Mouse (Mus musculus) lung, embryonic 14.5 days (tissue): ENCODE measurements at regions not wholly inside any gene's neighbourhood (a gene's known extent, or its start where the extent isn't known, plus 50 kb on each side); places are given as distances from the start of the nearest gene placed in this dataset.

Experiments used
- ATAC-seq: fragments of 200-750 bp; cut with Nextera tagmentation; 2 replicates; pipeline ENCODE4 v1.8.0; 2017; ENCODE audit warnings: mild to moderate bottlenecking, moderate TSS enrichment, moderate library complexity; ENCODE audit not compliant: insufficient read depth
- DNase-seq: peaks from one replicate; pipeline ENCODE4 v3.0.0-alpha.2; 2015
- H3K27ac ChIP-seq: fragments of 300-500 bp; sonication (generic); 2 replicates; pipeline ENCODE4 v1.5.1; 2014; ENCODE audit warnings: low read depth, mild to moderate bottlenecking, moderate library complexity
- H3K27me3 ChIP-seq: fragments of 300-500 bp; sonication (generic); 2 replicates; pipeline ENCODE4 v1.6.1; 2014; ENCODE audit warnings: low read length, control low read depth; ENCODE audit not compliant: insufficient read depth
- H3K36me3 ChIP-seq: fragments of 300-500 bp; sonication (generic); 2 replicates; pipeline ENCODE4 v1.6.1; 2014; ENCODE audit warnings: control low read depth; ENCODE audit not compliant: insufficient read depth
- H3K4me1 ChIP-seq: fragments of 300-500 bp; sonication (generic); 2 replicates; pipeline ENCODE4 v1.6.1; 2014; ENCODE audit warnings: antibody characterized with exemption, control low read depth; ENCODE audit not compliant: insufficient read depth
- H3K4me2 ChIP-seq: fragments of 300-500 bp; sonication (generic); 2 replicates; pipeline ENCODE4 v1.6.1; 2014; ENCODE audit warnings: mild to moderate bottlenecking
- H3K4me3 ChIP-seq: fragments of 300-500 bp; sonication (generic); 2 replicates; pipeline ENCODE4 v1.5.1; 2014; ENCODE audit warnings: low read depth, low read length
- H3K9ac ChIP-seq: fragments of 300-500 bp; sonication (generic); 2 replicates; pipeline ENCODE4 v1.6.1; 2014
- H3K9me3 ChIP-seq: fragments of 300-500 bp; sonication (generic); 2 replicates; pipeline ENCODE4 v1.6.1; 2016; ENCODE audit warnings: low read depth, low read length, control low read depth
- CTCF ChIP-seq: IDR thresholded peaks from 2 replicates; pipeline ENCODE4 v1.5.1; 2016; ENCODE audit warnings: antibody characterized with exemption, low read depth
- WGBS: fragments of 180-500 bp; shearing (Covaris S2); extraction: QIAGEN DNeasy Blood & Tissue Kit; methylation state at CpG from one replicate; pipeline ENCODE4 v1.1.7; 2014; 5-methylcytosine and 5-hydroxymethylcytosine counted together

DNA sequence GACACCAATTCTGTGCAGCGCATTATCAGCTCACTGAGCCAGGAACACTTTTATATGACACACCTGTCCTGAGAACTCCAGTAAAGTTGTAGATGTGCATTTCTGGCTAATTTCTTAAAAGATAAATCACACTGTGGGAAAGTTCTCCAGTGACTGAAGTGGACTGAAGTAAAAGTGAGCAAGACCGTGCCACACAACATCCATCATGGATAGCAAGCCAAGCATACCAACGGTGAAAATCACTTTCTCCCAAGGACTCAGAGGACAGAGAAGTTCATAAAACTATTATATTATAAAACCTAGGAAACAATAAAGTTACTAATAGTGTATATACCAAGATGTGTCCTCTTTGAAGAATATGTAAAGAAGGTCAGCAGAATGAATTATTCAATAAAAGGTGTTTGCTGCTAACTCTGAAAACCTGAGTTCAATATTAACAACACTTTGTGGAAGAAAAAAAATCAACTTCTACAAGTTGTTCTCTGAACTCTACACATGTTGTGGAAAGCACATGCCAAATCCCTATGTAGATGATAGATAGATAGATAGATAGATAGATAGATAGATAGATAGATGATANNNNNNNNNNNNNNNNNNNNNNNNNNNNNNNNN, 298.2 kb upstream of the Igbp1b start:
- no peak for TF ChIP-seq CTCF
- Histone ChIP-seq H3K4me2 (no peak overlapping the region), H3K27ac (no peak overlapping the region), H3K4me3 (no peak overlapping the region), H3K9ac (no peak overlapping the region), H3K4me1 (no peaks in the 10 kb centered on the region), H3K36me3 (no peaks in the 10 kb centered on the region), H3K27me3 (no peaks in the 10 kb centered on the region), H3K9me3 (no peaks in the 10 kb centered on the region)
- DNase-seq, result no peak
- no peak for ATAC-seq
- whole genome bisulfite sequencing, result 91% methylated on average over 3 of the region's 3 CpGs

DNA sequence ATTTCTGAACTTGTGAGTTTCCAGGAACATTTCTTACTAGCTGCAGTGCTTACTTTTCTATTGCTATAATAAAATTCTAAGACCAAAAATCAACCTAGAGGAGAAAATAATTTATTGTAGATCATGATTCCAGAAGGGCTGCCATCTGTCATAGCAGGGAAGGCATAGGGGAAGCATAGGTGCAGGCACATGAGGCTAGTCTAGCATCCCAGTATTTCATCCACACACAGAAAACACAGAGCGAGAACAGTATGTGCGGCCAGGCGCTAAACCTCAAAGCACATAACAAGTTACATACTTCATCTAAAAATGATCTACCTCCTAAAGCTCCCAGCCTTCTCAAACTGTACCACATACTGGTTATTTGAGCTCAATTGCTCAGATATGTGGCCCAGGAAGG, 292.5 kb upstream of the Igbp1b start:
- no peak for DNase-seq
- WGBS, result 90% methylated on average over 3 of the region's 3 CpGs
- H3K4me1 ChIP-seq, result no peaks in the 10 kb centered on the region
- no peak overlapping the region for H3K4me2 ChIP-seq
- H3K4me3 ChIP-seq, result no peak overlapping the region
- no peaks in the 10 kb centered on the region for H3K36me3 ChIP-seq
- H3K27me3 ChIP-seq, result no peaks in the 10 kb centered on the region
- H3K9ac ChIP-seq, result no peak overlapping the region
- no peak for ATAC-seq
- no peak for TF ChIP-seq CTCF
- H3K27ac ChIP-seq, result no peak overlapping the region
- no peaks in the 10 kb centered on the region for H3K9me3 ChIP-seq

DNA sequence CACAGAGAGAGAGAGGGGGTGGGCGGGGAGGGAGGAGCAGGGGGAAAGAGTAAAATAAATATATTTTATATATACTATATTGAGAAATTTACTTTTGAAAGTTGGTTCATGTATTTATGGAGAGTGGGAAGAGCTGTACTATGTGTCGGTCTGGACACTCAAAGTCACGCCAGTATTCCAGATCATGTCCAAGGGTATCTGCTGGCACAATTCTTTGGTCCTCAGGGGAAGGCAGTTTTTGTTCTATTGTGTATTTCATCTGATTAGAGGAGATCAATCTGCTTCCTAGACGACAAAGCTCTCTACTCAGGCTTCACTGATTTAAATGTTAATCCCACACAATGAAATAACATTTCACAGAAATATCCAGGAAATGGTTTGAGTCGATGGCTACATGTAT, 288.3 kb upstream of the Igbp1b start:
- Histone ChIP-seq H3K9ac (no peak overlapping the region), H3K36me3 (no peaks in the 10 kb centered on the region), H3K27me3 (no peaks in the 10 kb centered on the region), H3K4me2 (no peak overlapping the region), H3K4me1 (no peaks in the 10 kb centered on the region), H3K4me3 (no peak overlapping the region), H3K9me3 (no peaks in the 10 kb centered on the region), H3K27ac (no peak overlapping the region)
- DNase-seq, result no peak
- ATAC-seq, result no peak
- 76% methylated on average over 5 of the region's 5 CpGs for WGBS
- TF ChIP-seq CTCF, result no peak

DNA sequence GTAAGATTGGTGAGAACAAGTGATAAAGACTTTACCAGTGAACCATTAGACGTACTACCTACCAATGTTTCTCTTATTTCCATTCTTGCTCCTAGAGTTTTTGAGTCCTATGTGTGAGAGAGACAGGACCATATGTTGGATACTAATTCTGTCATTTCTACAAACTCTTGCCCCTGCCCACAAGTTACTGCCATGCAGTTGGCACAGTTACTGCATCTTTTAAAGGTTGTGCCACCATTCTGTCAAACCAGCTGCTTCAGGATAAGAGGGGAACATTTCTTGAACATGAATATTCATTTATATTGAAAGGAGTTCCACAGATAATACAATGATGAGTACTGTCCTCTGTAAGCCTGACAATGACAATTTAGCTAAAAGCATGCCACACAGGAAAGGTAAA, 287.1 kb upstream of the Igbp1b start:
- no peak overlapping the region for H3K9ac ChIP-seq
- DNase-seq (no peak), ATAC-seq (no peak)
- WGBS, result 88% methylated on average over 1 of the region's 1 CpGs
- no peak overlapping the region for H3K4me3 ChIP-seq
- no peaks in the 10 kb centered on the region for H3K9me3 ChIP-seq
- no peaks in the 10 kb centered on the region for H3K4me1 ChIP-seq
- no peaks in the 10 kb centered on the region for H3K36me3 ChIP-seq
- no peak overlapping the region for H3K27ac ChIP-seq
- H3K4me2 ChIP-seq, result no peak overlapping the region
- TF ChIP-seq CTCF, result no peak
- no peaks in the 10 kb centered on the region for H3K27me3 ChIP-seq

DNA sequence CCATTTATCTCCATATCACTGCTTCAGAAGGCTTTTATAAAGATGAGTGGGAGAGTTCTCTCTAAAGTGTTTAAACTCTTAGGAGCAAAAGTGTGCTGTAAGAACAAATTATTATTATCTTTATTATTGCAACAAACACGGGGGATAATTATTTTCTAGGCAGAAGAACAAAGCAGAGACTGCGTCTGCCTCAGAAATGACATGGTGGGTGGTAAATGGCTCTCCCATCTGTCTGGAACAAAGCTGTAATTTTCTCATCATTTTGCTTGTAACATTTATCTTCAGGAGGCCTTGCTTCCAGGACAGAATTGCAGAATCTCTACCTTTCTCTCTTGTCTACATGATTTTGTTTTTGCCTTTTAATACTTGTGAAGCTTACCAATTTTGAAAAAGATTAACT, 261.8 kb upstream of the Igbp1b start:
- no peak overlapping the region for H3K9ac ChIP-seq
- 51% methylated on average over 2 of the region's 2 CpGs for WGBS
- ATAC-seq, result no peak

DNA sequence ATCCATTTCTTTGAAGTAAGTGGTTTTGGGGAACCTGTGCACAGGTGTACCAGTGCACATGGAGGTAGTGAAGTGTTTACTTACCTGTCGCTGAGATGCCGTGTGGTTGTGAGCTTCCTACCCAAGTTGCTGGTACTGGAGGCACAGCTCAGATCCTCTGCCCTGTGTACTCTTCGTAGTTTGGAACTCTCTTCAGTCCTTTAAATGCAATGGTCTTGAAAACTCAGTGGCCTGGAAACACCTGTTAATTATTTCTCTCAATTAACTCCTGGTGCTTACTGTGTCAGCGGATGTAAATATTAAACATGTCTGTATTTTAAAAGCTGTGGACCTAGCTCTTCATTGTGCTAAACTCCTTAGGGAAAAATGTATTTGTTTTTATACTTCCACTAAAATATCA, 261.2 kb upstream of the Igbp1b start:
- H3K4me3 ChIP-seq, result no peak overlapping the region
- no peak overlapping the region for H3K9ac ChIP-seq
- H3K27me3 ChIP-seq, result no peaks in the 10 kb centered on the region
- no peak for TF ChIP-seq CTCF
- H3K4me2 ChIP-seq, result no peak overlapping the region
- DNase-seq (no peak), ATAC-seq (no peak)
- no peaks in the 10 kb centered on the region for H3K36me3 ChIP-seq
- H3K9me3 ChIP-seq, result no peaks in the 10 kb centered on the region
- 71% methylated on average over 4 of the region's 4 CpGs for WGBS
- H3K4me1 ChIP-seq, result no peaks in the 10 kb centered on the region
- H3K27ac ChIP-seq, result no peak overlapping the region

More for the DNA sequence above, 261.8 kb upstream of the Igbp1b start:
- no peaks in the 10 kb centered on the region for H3K4me1 ChIP-seq
- no peak for DNase-seq
- no peaks in the 10 kb centered on the region for H3K36me3 ChIP-seq
- H3K27ac ChIP-seq, result no peak overlapping the region
- no peaks in the 10 kb centered on the region for H3K9me3 ChIP-seq
- no peaks in the 10 kb centered on the region for H3K27me3 ChIP-seq
- no peak overlapping the region for H3K4me2 ChIP-seq
- no peak for TF ChIP-seq CTCF
- no peak overlapping the region for H3K4me3 ChIP-seq

DNA sequence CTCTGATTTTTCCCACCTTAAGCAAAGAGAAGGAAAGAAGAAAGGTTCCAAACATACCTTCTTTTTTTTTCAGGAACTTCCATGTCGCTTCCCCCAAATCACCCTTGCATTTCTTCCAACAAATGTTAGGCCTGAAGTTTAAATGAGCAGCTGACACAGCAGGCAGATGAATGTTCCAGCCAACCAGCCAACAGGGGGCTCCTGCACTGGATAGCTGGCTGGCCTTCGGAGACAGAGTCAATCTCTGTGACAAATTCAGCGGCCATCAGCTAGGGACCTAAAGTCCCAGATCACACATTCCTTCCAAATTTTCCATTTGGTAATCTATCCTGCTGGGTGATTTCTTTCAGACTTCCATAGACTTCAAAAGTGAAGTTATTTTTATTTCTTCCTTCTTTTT, 256.6 kb upstream of the Igbp1b start:
- TF ChIP-seq CTCF, result no peak
- H3K27me3 ChIP-seq, result no peaks in the 10 kb centered on the region
- WGBS, result 58% methylated on average over 3 of the region's 3 CpGs
- ATAC-seq (no peak), DNase-seq (no peak)
- no peak overlapping the region for H3K4me3 ChIP-seq
- H3K9ac ChIP-seq, result no peak overlapping the region
- H3K9me3 ChIP-seq, result no peaks in the 10 kb centered on the region
- no peaks in the 10 kb centered on the region for H3K4me1 ChIP-seq
- no peaks in the 10 kb centered on the region for H3K36me3 ChIP-seq
- no peak overlapping the region for H3K27ac ChIP-seq
- no peak overlapping the region for H3K4me2 ChIP-seq

DNA sequence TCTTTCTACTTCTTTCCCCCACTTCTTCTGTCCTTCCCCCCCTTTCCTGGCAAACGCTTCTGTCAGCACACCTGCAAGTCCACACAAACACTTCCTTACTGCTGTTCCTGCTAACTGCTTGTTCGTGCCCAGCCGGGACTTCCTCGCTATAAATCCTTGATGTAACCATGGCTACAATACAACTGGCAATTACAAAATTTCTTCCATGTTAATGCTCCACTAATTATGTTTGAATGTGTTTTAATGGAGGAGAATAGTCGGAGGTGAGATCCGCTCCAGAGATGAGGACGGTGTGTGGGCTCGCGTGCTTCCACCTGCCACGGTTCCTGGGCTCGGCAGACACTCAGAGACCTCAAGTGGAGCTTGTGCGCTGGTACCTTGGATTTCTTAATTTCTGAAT, 215.3 kb upstream of the Igbp1b start:
- Histone ChIP-seq H3K4me2 (no peak overlapping the region), H3K9ac (no peak overlapping the region), H3K27ac (no peak overlapping the region), H3K4me3 (no peak overlapping the region), H3K27me3 (no peaks in the 10 kb centered on the region), H3K4me1 (no peaks in the 10 kb centered on the region), H3K36me3 (no peaks in the 10 kb centered on the region), H3K9me3 (no peaks in the 10 kb centered on the region)
- DNase-seq, result no peak
- TF ChIP-seq CTCF, result no peak
- no peak for ATAC-seq
- WGBS, result 77% methylated on average over 12 of the region's 12 CpGs
